Mouse (Mus musculus) heart, adult 9 months (tissue): ENCODE data around the gene Ccdc105.

Source experiments
- DNase-seq, 2 experiments: peaks; one replicate each; pipeline ENCODE4 v3.0.0; 2022; ENCODE audit warnings: low spot score in 2 of 2

The Ccdc105 gene

GRCm38 (mm10) chr10:78716231-78716630 is 36.6 kb downstream of the Ccdc105 start:
- no peak for DNase-seq

GRCm38 (mm10) chr10:78715156-78715555 is 37.7 kb downstream of the Ccdc105 start:
- no peak for DNase-seq

GRCm38 (mm10) chr10:78714129-78714528 is 38.7 kb downstream of the Ccdc105 start:
- DNase-seq, result no peak

GRCm38 (mm10) chr10:78710706-78711105 is 42.2 kb downstream of the Ccdc105 start:
- no peak for DNase-seq

GRCm38 (mm10) chr10:78700881-78701280 is 52.0 kb downstream of the Ccdc105 start:
- no peak for DNase-seq
